Mouse (Mus musculus): ENCODE measurements around the gene Zscan26. TPM values are rescaled to one million over a fixed set of nuclear protein-coding genes. Genes with fewer than 3 reads are reported as not detected.
"Not testable (repeated sequence)": the region's sequence is repeated elsewhere in the genome, so short reads cannot be mapped to it uniquely, and the experiment has no call there.

Zscan26 gene
- 23.7 and 24.3 TPM in 2 replicates for polyA plus RNA-seq (2015; fragmentation: Nextera tagmentation; extraction: Ambion mirVana)

DNA sequence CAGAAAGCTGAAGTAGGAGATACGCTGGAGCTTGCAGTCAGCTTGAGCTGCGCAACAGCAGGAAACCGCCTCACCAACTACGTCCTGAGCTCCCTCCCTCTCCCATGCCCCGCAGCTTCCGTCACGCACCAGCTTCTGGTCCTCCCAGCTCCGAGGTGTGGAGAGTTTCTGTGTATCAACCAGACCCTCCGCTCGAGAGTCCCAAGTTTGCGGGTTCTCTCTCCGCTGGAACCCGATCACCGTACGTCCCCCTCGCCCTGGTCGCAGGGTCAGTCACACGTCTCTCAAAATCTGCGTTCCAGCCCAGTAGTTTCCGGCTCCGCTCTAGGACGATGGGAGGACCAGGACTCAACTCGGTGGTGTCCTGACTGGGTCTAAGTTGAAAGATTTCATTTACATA is at the start of gene Zscan26:
Zscan26 (minus strand) TSS at position 282 of the 400 bp plus-strand sequence.
- Histone ChIP-seq H3K4me3 (peak within 1 kb of the TSS; percentile 72), H3K36me3 (peaks cover 2% of the 10 kb centered on the region; the same call in 1 of the 2 replicates), H3K27me3 (no peaks in the 10 kb centered on the region), H3K4me2 (peak within 1 kb of the TSS; percentile 63), H3K27ac (replicated peaks) (peak within 1 kb of the TSS; percentile 78), H3K4me1 (replicated peaks) (peaks cover 16% of the 10 kb centered on the region), H3K9ac (peak within 1 kb of the TSS; percentile 71), H3K9me3 (no peaks in the 10 kb centered on the region)
- ATAC-seq (ENCODE audit: low FRiP score, low read depth) = peak; percentile 95
- under 1% methylated on average over 23 of the region's 23 CpGs for WGBS

- H3K36me3 ChIP-seq = no peaks in the 10 kb centered on the region
- no peaks in the 10 kb centered on the region for H3K27me3 ChIP-seq
- no peak overlapping the region for H3K4me3 ChIP-seq
- H3K4me1 ChIP-seq (replicated peaks) = peaks cover 2% of the 10 kb centered on the region; the same call in 1 of the 2 replicates
- 88% methylated on average over 5 of the region's 5 CpGs for WGBS
- H3K27ac ChIP-seq (replicated peaks) = no peak overlapping the region
- no peak overlapping the region for H3K9ac ChIP-seq
- H3K9me3 ChIP-seq = no peaks in the 10 kb centered on the region
- no peak for ATAC-seq (ENCODE audit: low FRiP score, low read depth)
- no peak overlapping the region for H3K4me2 ChIP-seq
Observed at GRCm38 (mm10) chr13:21502296-21502695, 48.8 kb upstream of the Zscan26 start.

DNA sequence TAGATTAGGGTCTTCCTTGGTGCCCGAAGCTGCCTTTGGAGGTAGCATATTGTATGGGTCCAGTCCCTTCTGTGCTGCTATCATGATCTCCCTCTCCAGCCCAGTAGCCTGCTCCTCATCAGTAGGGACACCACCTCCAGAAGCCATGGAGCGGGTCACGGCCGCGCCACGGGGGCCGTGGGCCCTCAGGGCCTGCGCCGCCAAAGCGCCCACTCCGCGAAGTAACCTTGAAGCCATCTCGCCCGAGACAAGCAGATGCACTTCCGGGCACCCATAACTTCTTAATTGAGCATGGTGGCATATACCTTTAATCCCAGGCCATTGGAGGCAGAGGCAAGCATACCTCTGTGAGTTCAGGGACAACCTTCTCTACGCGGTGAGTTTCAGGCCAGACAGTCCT is 47.7 kb upstream of the Zscan26 start, which contains the start of gene Gm11273:
Gm11273 (minus strand) TSS at position 237 of the 400 bp plus-strand sequence.
- not testable (repeated sequence) for H3K9me3 ChIP-seq; H3K4me1 ChIP-seq (replicated peaks); H3K4me3 ChIP-seq; H3K4me2 ChIP-seq; H3K9ac ChIP-seq; H3K36me3 ChIP-seq; H3K27ac ChIP-seq (replicated peaks); ATAC-seq (ENCODE audit: low FRiP score, low read depth); H3K27me3 ChIP-seq
- 92% methylated on average over 17 of the region's 17 CpGs for WGBS

DNA sequence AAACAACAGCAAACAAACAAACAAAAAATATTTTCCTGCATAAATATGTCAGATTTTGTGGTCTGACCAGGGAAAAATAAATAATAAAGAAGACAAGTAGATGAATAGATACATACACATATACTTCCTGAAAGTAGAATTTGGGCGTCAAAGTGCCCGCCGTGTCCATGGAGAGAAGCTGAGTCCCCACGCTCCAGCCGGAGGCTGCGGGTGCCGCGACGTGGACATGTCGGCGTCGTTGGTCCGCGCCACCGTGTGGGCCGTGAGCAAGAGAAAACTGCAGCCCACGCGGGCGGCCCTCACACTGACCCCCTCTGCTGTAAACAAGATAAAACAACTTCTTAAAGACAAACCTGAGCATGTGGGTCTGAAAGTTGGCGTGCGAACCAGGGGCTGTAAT is 41.5 kb upstream of the Zscan26 start, which contains the start of gene AK157302:
AK157302 (plus strand) TSS at position 144 of the 400 bp plus-strand sequence.
- ATAC-seq (ENCODE audit: low FRiP score, low read depth) = no peak
- Histone ChIP-seq H3K9me3 (no peaks in the 10 kb centered on the region), H3K4me2 (no peak within 1 kb of the TSS), H3K27ac (replicated peaks) (no peak within 1 kb of the TSS), H3K9ac (no peak within 1 kb of the TSS), H3K4me3 (no peak within 1 kb of the TSS), H3K27me3 (no peaks in the 10 kb centered on the region), H3K4me1 (replicated peaks) (no peaks in the 10 kb centered on the region), H3K36me3 (no peaks in the 10 kb centered on the region)
- WGBS = 95% methylated on average over 21 of the region's 21 CpGs

DNA sequence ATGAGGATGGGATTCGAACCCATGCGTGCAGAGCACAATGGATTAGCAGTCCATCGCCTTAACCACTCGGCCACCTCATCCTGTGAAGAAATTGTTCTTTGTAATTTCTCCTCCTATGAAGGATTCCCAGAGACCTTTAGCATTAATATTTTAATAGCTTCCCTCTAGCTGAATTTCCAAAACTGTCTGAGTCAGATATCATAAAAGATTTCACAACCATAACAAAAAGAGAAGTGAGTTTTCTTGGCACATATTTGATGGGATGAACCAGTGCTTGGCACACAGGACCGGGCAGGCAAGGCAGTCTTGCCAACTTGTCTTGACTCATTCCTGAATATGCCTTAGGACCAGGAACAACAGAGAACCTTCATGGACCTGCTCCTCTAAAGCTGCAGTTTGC is 39.3 kb upstream of the Zscan26 start:
- H3K9me3 ChIP-seq = no peaks in the 10 kb centered on the region
- H3K36me3 ChIP-seq = 0 out of 2 replicates have a peak, but pooled peaks cover 1% of the 10 kb centered on the region
- H3K4me2 ChIP-seq = no peak overlapping the region
- WGBS = 95% methylated on average over 5 of the region's 5 CpGs
- ATAC-seq (ENCODE audit: low FRiP score, low read depth) = no peak
- H3K9ac ChIP-seq = no peak overlapping the region
- no peak overlapping the region for H3K4me3 ChIP-seq
- no peaks in the 10 kb centered on the region for H3K4me1 ChIP-seq (replicated peaks)
- no peak overlapping the region for H3K27ac ChIP-seq (replicated peaks)
- H3K27me3 ChIP-seq = no peaks in the 10 kb centered on the region

GRCm38 (mm10) chr13:21486881-21487280 is 33.4 kb upstream of the Zscan26 start:
- Histone ChIP-seq H3K27ac (replicated peaks) (no peak overlapping the region), H3K36me3 (peaks cover 42% of the 10 kb centered on the region), H3K27me3 (no peaks in the 10 kb centered on the region), H3K9ac (no peak overlapping the region), H3K4me2 (no peak overlapping the region), H3K4me3 (no peak overlapping the region), H3K9me3 (0 out of 2 replicates have a peak, but pooled peaks cover 5% of the 10 kb centered on the region), H3K4me1 (replicated peaks) (no peaks in the 10 kb centered on the region)
- WGBS = 94% methylated on average over 1 of the region's 1 CpGs
- no peak for ATAC-seq (ENCODE audit: low FRiP score, low read depth)

- Histone ChIP-seq H3K4me3 (peak within 1 kb of the TSS; percentile 68), H3K4me2 (peak within 1 kb of the TSS; percentile 65), H3K4me1 (replicated peaks) (peaks cover 19% of the 10 kb centered on the region), H3K9ac (peak within 1 kb of the TSS; percentile 54), H3K27ac (replicated peaks) (peak within 1 kb of the TSS; percentile 85)
- H3K9me3 ChIP-seq, H3K27me3 ChIP-seq, H3K36me3 ChIP-seq: not testable (repeated sequence)
- ATAC-seq (ENCODE audit: low FRiP score, low read depth) = peak; percentile 94
- 4% methylated on average over 31 of the region's 31 CpGs for WGBS
Observed at GRCm38 (mm10) chr13:21478759-21479670, 25.5 kb upstream of the Zscan26 start, which contains the start of the genes Zkscan4 and Gm10065. TSS of gene Zkscan4 (plus strand) at chr13:21478907. TSS of gene Gm10065 (minus strand) at chr13:21479441.

GRCm38 (mm10) chr13:21472427-21472826 is 18.9 kb upstream of the Zscan26 start:
- peaks cover 3% of the 10 kb centered on the region; the same call in 1 of the 2 replicates for H3K4me1 ChIP-seq (replicated peaks)
- H3K9ac ChIP-seq = no peak overlapping the region
- no peaks in the 10 kb centered on the region for H3K9me3 ChIP-seq
- H3K27ac ChIP-seq (replicated peaks) = no peak overlapping the region
- ATAC-seq (ENCODE audit: low FRiP score, low read depth) = no peak
- WGBS = 32% methylated on average over 4 of the region's 4 CpGs
- 0 out of 2 replicates have a peak, but pooled peaks cover 3% of the 10 kb centered on the region for H3K27me3 ChIP-seq
- H3K4me3 ChIP-seq = no peak overlapping the region
- H3K4me2 ChIP-seq = no peak overlapping the region
- no peaks in the 10 kb centered on the region for H3K36me3 ChIP-seq

DNA sequence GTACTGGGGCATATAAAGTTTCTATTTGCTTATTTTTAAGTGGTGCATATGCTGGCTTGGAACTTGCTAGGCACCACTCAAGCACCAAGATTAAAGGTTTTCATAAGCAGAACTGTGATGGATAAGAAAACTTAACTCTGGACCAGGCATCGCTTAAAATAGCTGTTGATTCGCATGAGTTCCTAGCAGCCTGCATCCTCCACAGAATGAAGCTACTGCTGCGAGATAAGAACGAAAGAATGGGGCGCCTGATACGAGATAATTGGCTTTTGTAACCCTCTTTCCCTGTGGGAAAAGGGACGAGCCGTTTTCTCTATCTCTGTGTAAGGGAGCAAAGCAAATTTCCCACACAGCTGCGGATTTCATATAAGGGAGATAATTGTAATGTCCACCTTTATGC is 15.6 kb upstream of the Zscan26 start:
- Histone ChIP-seq H3K9me3 (no peaks in the 10 kb centered on the region), H3K4me2 (peak overlapping the region; percentile 76), H3K36me3 (no peaks in the 10 kb centered on the region), H3K4me1 (replicated peaks) (peaks cover 3% of the 10 kb centered on the region; the same call in 1 of the 2 replicates), H3K27ac (replicated peaks) (no peak overlapping the region), H3K9ac (no peak overlapping the region), H3K4me3 (peak overlapping the region; percentile 52; the same call in 1 of the 2 replicates), H3K27me3 (peaks cover 3% of the 10 kb centered on the region; the same call in 1 of the 2 replicates)
- WGBS = 26% methylated on average over 9 of the region's 9 CpGs
- ATAC-seq (ENCODE audit: low FRiP score, low read depth) = no peak

- Histone ChIP-seq H3K4me3 (peak within 1 kb of the TSS; percentile 52), H3K9me3 (no peaks in the 10 kb centered on the region), H3K36me3 (no peaks in the 10 kb centered on the region), H3K4me1 (replicated peaks) (peaks cover 3% of the 10 kb centered on the region; the same call in 1 of the 2 replicates), H3K4me2 (peak within 1 kb of the TSS; percentile 76), H3K27me3 (peaks cover 3% of the 10 kb centered on the region; the same call in 1 of the 2 replicates), H3K9ac (peak within 1 kb of the TSS; percentile 67), H3K27ac (replicated peaks) (peak within 1 kb of the TSS; percentile 72)
- ATAC-seq (ENCODE audit: low FRiP score, low read depth) = peak; percentile 100
- 1% methylated on average over 54 of the region's 54 CpGs for WGBS
Observed at GRCm38 (mm10) chr13:21468061-21469019, 14.8 kb upstream of the Zscan26 start, which contains the start of gene Nkapl. TSS of gene Nkapl (minus strand) at chr13:21468509.

DNA sequence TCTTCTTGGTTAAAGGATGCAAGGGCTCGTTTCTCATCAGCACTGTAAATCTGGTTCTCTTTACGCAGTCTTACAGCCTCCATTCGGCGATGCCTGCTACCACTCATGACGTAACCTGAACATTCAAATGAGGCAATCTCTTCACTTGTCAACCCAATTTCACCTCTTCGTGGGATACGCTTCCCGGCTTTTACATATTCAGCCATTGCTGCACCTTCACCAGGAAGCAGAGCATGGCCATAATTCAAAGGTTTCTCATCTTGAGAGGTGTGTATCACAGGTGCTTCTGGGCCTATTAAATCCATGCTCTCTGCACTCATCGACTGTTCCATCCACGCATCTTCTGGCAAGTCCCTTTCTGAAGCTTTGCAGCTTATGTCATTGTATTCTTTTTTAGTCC is 13.8 kb upstream of the Zscan26 start:
- 86% methylated on average over 10 of the region's 10 CpGs for WGBS
- no peak overlapping the region for H3K4me3 ChIP-seq
- H3K4me2 ChIP-seq = peak overlapping the region; percentile 76
- peaks cover 3% of the 10 kb centered on the region; the same call in 1 of the 2 replicates for H3K27me3 ChIP-seq
- ATAC-seq (ENCODE audit: low FRiP score, low read depth) = no peak
- no peaks in the 10 kb centered on the region for H3K36me3 ChIP-seq
- H3K9me3 ChIP-seq = no peaks in the 10 kb centered on the region
- no peak overlapping the region for H3K27ac ChIP-seq (replicated peaks)
- no peak overlapping the region for H3K9ac ChIP-seq
- peaks cover 3% of the 10 kb centered on the region; the same call in 1 of the 2 replicates for H3K4me1 ChIP-seq (replicated peaks)
